Mouse (Mus musculus) C2C12 (cell line): ENCODE data around the gene Cdk2ap2. TPM values are rescaled to one million over a fixed set of nuclear protein-coding genes. Genes with fewer than 3 reads are reported as not detected.
A peak's percentile ranks its signal among the peaks of the same experiment; 100 is the strongest.
"Not testable (repeated sequence)": the region's sequence is repeated elsewhere in the genome, so short reads cannot be mapped to it uniquely, and the experiment has no call there.

Experiments
- H3K27me3 ChIP-seq: one replicate; pipeline ENCODE4 v1.6.1; 2011; ENCODE audit not compliant: control insufficient read depth, insufficient read depth, insufficient read length
- H3K36me3 ChIP-seq: one replicate; pipeline ENCODE4 v1.6.1; 2011; ENCODE audit not compliant: control insufficient read depth, insufficient read depth
- H3K4me3 ChIP-seq: one replicate; pipeline ENCODE4 v1.5.1; 2011; ENCODE audit warnings: mild to moderate bottlenecking, control low read depth; ENCODE audit not compliant: poor library complexity, insufficient read depth, severe bottlenecking
- H3K79me2 ChIP-seq: one replicate; pipeline ENCODE4 v1.6.1; 2011; ENCODE audit not compliant: control insufficient read depth, insufficient read depth
- H3K79me3 ChIP-seq: one replicate; pipeline ENCODE4 v1.6.1; 2011; ENCODE audit warnings: low read depth, control low read depth
- H3ac ChIP-seq: one replicate; pipeline ENCODE3; 2011; ENCODE audit warnings: low read depth; ENCODE audit not compliant: control insufficient read depth, insufficient read length
- CEBPB ChIP-seq: IDR thresholded peaks from one replicate; pipeline ENCODE4 v1.6.1; 2011; ENCODE audit warnings: low read depth, mild to moderate bottlenecking, control low read depth, moderate library complexity
- CTCF ChIP-seq: IDR thresholded peaks from one replicate; pipeline ENCODE4 v1.5.1; 2011; ENCODE audit not compliant: control insufficient read depth, insufficient read depth, insufficient read length
- FOSL1 ChIP-seq: IDR thresholded peaks from one replicate; pipeline ENCODE4 v1.8.0; 2011; ENCODE audit warnings: mild to moderate bottlenecking, low read length; ENCODE audit not compliant: poor library complexity, insufficient read depth, severe bottlenecking
- MAX ChIP-seq: IDR thresholded peaks from one replicate; pipeline ENCODE4 v1.6.1; 2011; ENCODE audit warnings: mild to moderate bottlenecking, control low read depth
- MYOD1 ChIP-seq: IDR thresholded peaks from one replicate; pipeline ENCODE4 v1.6.1; 2011; ENCODE audit warnings: low read depth; ENCODE audit not compliant: control insufficient read depth, insufficient read length
- MYOG ChIP-seq: IDR thresholded peaks from one replicate; pipeline ENCODE4 v1.6.1; 2011; ENCODE audit not compliant: control insufficient read depth, insufficient read length; ENCODE audit errors: extremely low read depth
- USF1 ChIP-seq: IDR thresholded peaks from one replicate; pipeline ENCODE4 v1.6.1; 2011; ENCODE audit warnings: low read depth, mild to moderate bottlenecking, control low read depth, moderate library complexity
- polyA plus RNA-seq: library from polyadenylated mRNA; unstranded; fragments of >200 nt; fragmentation: generic; extraction: Trizol; gene quantifications from one replicate; pipeline ENCODE4 v1.2.1, GENCODE M21; 2012; ENCODE audit warnings: missing spikeins

The Cdk2ap2 gene
- polyA plus RNA-seq, 1 experiment, result 134 TPM

DNA sequence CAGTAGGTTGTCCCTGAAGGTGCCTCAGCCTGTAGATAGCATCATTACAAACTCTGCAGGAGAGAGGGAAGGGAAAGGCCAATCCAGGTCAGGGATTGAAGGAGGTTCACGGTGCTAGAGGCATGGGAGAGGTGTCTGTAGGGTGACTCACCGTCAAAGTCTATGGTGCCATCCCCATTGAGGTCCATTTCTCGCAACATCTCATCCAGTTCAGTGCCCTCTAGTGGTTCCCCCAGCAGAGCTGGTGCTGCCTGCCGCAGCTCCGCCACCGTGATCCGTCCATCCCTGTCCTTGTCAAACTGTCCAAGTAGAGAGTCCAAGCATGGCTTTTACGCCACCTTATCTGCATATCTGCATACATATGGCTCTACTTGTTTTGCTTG lies 39.0 kb downstream of the Cdk2ap2 start:
- H3ac ChIP-seq, H3K79me3 ChIP-seq, H3K79me2 ChIP-seq, H3K27me3 ChIP-seq, H3K4me3 ChIP-seq: not testable (repeated sequence)
- peak; percentile 16 for TF ChIP-seq CTCF
- peaks cover 12% of the 10 kb centered on the region for H3K36me3 ChIP-seq

DNA sequence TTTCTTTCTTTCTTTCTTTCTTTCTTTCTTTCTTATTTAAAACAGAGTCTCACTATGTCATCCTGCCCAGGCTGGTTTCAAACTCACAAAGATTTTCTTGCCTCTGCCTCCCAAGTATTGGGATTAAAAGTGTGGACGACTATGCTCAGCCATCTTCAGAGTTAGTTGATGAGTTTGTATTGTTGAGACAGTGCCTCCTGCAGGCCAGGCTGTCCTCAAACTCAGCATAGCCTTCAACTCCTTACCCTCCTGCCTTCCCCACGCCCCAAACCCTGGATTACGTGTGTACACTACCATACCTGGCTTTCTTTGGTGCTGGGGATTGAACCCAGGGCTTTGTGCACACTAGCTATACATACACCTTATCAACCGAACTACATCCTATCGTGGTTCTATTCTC lies 39.5 kb downstream of the Cdk2ap2 start:
- no peaks in the 10 kb centered on the region for H3K27me3 ChIP-seq
- H3K36me3 ChIP-seq, result peaks cover 12% of the 10 kb centered on the region
- no peak overlapping the region for H3ac ChIP-seq
- no peaks in the 10 kb centered on the region for H3K79me3 ChIP-seq
- H3K4me3 ChIP-seq, result no peak overlapping the region
- no peaks in the 10 kb centered on the region for H3K79me2 ChIP-seq
- TF ChIP-seq CTCF, result no peak
- TF ChIP-seq MYOD1, result no peak
- TF ChIP-seq FOSL1, result no peak
- no peak for TF ChIP-seq MAX
- no peak for TF ChIP-seq CEBPB
- no peak for TF ChIP-seq USF1
- TF ChIP-seq MYOG, result no peak

DNA sequence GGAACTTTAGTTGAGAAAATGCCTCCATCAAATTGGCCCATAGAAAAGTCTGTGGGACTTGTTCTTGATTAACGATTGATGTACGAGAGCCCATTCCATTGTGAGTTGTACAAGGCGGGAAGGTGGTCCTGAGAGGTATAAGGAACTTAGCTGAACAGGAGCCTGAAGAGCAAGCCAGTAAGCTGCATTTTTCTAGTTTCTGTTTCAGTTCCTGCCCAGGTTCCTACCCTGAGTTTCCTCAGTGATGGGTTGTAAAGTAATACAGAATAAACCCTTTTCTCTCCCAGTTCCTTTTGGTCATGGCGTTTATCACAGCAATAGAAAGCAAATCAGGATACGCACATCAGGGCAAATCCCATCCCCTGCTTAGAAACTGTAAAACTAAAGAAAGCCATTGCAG lies 40.9 kb downstream of the Cdk2ap2 start:
- Histone ChIP-seq H3ac (no peak overlapping the region), H3K79me3 (no peaks in the 10 kb centered on the region), H3K4me3 (no peak overlapping the region), H3K27me3 (no peaks in the 10 kb centered on the region), H3K36me3 (peaks cover 5% of the 10 kb centered on the region), H3K79me2 (no peaks in the 10 kb centered on the region)
- TF ChIP-seq MYOD1 (no peak), CEBPB (no peak), MAX (no peak), USF1 (no peak), MYOG (no peak), FOSL1 (no peak), CTCF (no peak)

DNA sequence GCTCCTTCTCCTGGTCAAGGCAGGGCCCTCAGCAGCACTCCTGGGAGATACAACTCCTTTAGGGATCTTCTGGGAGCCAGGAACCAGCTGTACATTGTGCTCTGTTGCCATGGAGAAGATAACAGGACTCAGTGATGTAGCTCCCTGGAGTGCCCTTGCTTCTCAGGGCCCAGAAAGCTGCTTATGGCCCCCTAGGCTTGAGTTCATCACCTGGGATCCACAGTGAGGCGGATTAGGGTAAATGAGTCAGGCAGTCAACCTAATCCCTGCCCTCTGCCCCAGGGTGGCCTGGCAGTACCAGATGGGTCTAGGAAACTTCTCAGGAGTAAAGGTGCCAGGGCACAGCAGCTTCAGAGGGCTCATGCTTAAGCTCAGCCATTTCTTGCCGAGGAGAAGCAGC lies 42.5 kb downstream of the Cdk2ap2 start, which contains the start of gene Gpr152:
Gpr152 (plus strand) TSS at position 342 of the 400 bp plus-strand sequence.
- no peak for TF ChIP-seq USF1
- TF ChIP-seq FOSL1, result no peak
- no peak for TF ChIP-seq MYOD1
- no peak for TF ChIP-seq MYOG
- no peak for TF ChIP-seq MAX
- TF ChIP-seq CTCF, result no peak
- no peak within 1 kb of the TSS for H3ac ChIP-seq
- no peak within 1 kb of the TSS for H3K4me3 ChIP-seq
- H3K79me2 ChIP-seq, result no peaks in the 10 kb centered on the region
- H3K79me3 ChIP-seq, result no peaks in the 10 kb centered on the region
- H3K27me3 ChIP-seq, result no peaks in the 10 kb centered on the region
- no peaks in the 10 kb centered on the region for H3K36me3 ChIP-seq

DNA sequence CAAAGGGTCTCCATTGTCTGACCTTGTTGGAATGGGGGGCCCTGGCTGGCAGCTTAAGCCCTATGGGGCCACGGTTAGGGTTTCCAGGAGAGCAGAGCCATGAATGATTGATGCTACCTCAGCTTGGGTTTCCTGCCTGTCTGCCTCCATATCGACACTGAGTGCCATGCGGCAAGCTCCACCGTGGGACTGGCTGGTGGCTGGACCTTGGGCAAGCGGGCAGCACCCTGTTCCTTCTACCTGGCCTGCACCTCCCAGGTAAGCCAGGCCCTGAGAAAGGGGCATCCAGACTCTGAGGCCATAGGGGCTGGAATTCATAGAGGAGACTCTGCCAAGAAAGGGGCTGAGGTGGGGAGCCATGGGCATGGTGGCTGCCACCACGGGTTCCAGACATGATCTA lies 43.2 kb downstream of the Cdk2ap2 start:
- no peak overlapping the region for H3ac ChIP-seq
- H3K4me3 ChIP-seq, result no peak overlapping the region
- H3K79me3 ChIP-seq, result no peaks in the 10 kb centered on the region
- no peaks in the 10 kb centered on the region for H3K27me3 ChIP-seq
- H3K36me3 ChIP-seq, result no peaks in the 10 kb centered on the region
- no peaks in the 10 kb centered on the region for H3K79me2 ChIP-seq
- TF ChIP-seq FOSL1, result no peak
- TF ChIP-seq MYOG, result no peak
- TF ChIP-seq USF1, result no peak
- TF ChIP-seq CTCF, result no peak
- TF ChIP-seq MAX, result no peak

DNA sequence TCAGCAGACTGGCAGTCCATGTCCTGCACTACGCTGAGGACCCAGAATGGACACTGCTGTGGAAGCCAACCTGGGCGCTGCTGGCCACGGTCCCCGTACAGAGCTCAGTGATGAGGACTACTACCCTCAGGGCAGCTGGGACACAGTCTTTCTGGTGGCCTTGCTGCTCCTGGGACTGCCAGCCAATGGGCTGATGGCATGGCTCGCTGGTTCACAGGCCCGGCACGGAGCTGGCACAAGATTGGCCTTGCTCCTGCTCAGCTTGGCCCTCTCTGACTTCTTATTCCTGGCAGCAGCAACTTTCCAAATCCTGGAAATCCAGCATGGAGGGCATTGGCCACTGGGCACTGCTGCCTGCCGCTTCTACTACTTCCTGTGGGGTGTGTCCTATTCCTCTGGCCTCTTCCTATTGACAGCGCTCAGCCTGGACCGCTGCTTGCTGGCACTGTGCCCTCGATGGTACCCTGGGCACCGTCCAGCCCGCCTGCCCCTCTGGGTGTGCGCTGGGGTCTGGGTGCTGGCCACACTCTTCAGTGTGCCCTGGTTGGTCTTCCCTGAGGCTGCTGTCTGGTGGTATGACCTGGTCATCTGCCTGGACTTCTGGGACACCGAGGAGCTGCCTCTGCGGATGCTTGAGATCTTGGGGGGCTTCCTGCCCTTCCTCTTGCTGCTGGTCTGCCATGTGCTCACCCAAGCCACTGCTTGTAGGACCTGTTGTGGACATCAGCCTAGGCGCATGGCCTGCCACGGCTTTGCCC lies 45.6 kb downstream of the Cdk2ap2 start:
- Histone ChIP-seq H3K36me3 (no peaks in the 10 kb centered on the region), H3K27me3 (no peaks in the 10 kb centered on the region), H3K79me3 (no peaks in the 10 kb centered on the region), H3K79me2 (no peaks in the 10 kb centered on the region), H3ac (no peak overlapping the region), H3K4me3 (no peak overlapping the region)
- TF ChIP-seq CTCF (no peak), CEBPB (no peak), MAX (no peak), MYOG (no peak), FOSL1 (no peak), USF1 (no peak), MYOD1 (no peak)
